Mouse (Mus musculus) olfactory bulb, adult 2 months (tissue): ENCODE measurements around the gene Abracl.

ENCODE experiments used
- CTCF ChIP-seq: fragments of 200-500 bp; IDR thresholded peaks from 2 replicates; pipeline ENCODE4 v1.5.1; 2012; ENCODE audit warnings: low read depth, mild to moderate bottlenecking, low read length, moderate library complexity; ENCODE audit not compliant: insufficient read depth
- POLR2A ChIP-seq: fragments of 200-500 bp; IDR thresholded peaks from 2 replicates; pipeline ENCODE4 v1.6.1; 2012; ENCODE audit warnings: mild to moderate bottlenecking, low read depth, low read length, moderate library complexity; ENCODE audit not compliant: insufficient read depth

- TF ChIP-seq CTCF (no peak), POLR2A (no peak)
These were observed 776 bp downstream of the Abracl start for GRCm38 (mm10) chr10:18022312-18022711.
